ENCODE assay signal across 8 mouse cellular contexts in genomic region chr16:29734738-29735250, GRCm38 (mm10).
A peak's percentile ranks its signal among the peaks of the same experiment; 100 is the strongest.
DNase-seq lines count a peak whose midpoint lies in the region; ATAC-seq and TF ChIP-seq lines count a peak whose summit lies in the region.

No protein-coding gene starts in this region.

- H3K79me2 ChIP-seq in myocyte (ENCODE audit: control insufficient read depth, insufficient read depth) = no peaks in the 10 kb centered on the region

- peak overlapping the region; percentile 41; the same call in 1 of the 2 replicates for H3K9ac ChIP-seq in forebrain, embryonic 14.5 days (ENCODE audit: low read length)
- H3K9ac ChIP-seq in hindbrain, embryonic 14.5 days = no peak overlapping the region
- peak overlapping the region; percentile 3; the same call in 1 of the 2 replicates for H3K9ac ChIP-seq in limb, embryonic 14.5 days (ENCODE audit: low read depth, low read length, severe bottlenecking)

- H3K4me3 ChIP-seq in forebrain, embryonic 14.5 days (ENCODE audit: low read depth, low read length) = no peak overlapping the region
- no peak overlapping the region for H3K4me3 ChIP-seq in hindbrain, embryonic 14.5 days (replicated peaks; ENCODE audit: low read length)
- H3K4me3 ChIP-seq in limb, embryonic 14.5 days (replicated peaks; ENCODE audit: low read length) = no peak overlapping the region
- no peak overlapping the region for H3K4me3 ChIP-seq in myocyte

- TF ChIP-seq POLR2A in limb, embryonic 14.5 days (IDR thresholded peaks at IDR 0.05; ENCODE audit: borderline replicate concordance, extremely low read depth, insufficient read depth, insufficient read length) = no peak
- TF ChIP-seq POLR2A in myocyte (IDR thresholded peaks at IDR 0.05; ENCODE audit: insufficient read length, low read depth) = no peak

- no peak overlapping the region for H3ac ChIP-seq in myocyte (ENCODE audit: control insufficient read depth, insufficient read length)

- H3K9me3 ChIP-seq in forebrain, embryonic 14.5 days (replicated peaks; ENCODE audit: control insufficient read depth, low read length) = no peaks in the 10 kb centered on the region
- H3K9me3 ChIP-seq in hindbrain, embryonic 14.5 days (ENCODE audit: control insufficient read depth, low read length) = no peaks in the 10 kb centered on the region
- H3K9me3 ChIP-seq in limb, embryonic 14.5 days (ENCODE audit: control insufficient read depth, low read length) = no peaks in the 10 kb centered on the region

- H3K4me1 ChIP-seq in forebrain, embryonic 14.5 days (ENCODE audit: control insufficient read depth, insufficient read depth, low read length) = peaks cover 12% of the 10 kb centered on the region
- H3K4me1 ChIP-seq in hindbrain, embryonic 14.5 days (replicated peaks; ENCODE audit: control insufficient read depth, insufficient read depth, low read length) = peaks cover 14% of the 10 kb centered on the region
- peaks cover 36% of the 10 kb centered on the region for H3K4me1 ChIP-seq in limb, embryonic 14.5 days (ENCODE audit: control insufficient read depth, insufficient read depth, low read length)

- peak; percentile 41 to 42 for DNase-seq in right cerebral cortex, postnatal 10 days (ENCODE audit: low spot score in 2 of 2)
- DNase-seq in right cerebral cortex, postnatal 36 days (ENCODE audit: low spot score in 2 of 2) = no peak
- DNase-seq in forebrain, embryonic 14.5 days (ENCODE audit: low spot score) = peak; percentile 86
- peak; percentile 64 for DNase-seq in hindbrain, embryonic 14.5 days (ENCODE audit: low spot score)
- peak; percentile 79 for DNase-seq in limb, embryonic 14.5 days (ENCODE audit: low spot score)
- no peak for DNase-seq in testis, postnatal 10 days (ENCODE audit: low spot score)
- no peak for DNase-seq in T-cell, adult 2 months (ENCODE audit: low spot score)

- WGBS in forebrain, embryonic 14.5 days = 5% methylated on average over 12 of the region's 12 CpGs
- WGBS in hindbrain, embryonic 14.5 days = 3% methylated on average over 12 of the region's 12 CpGs
- WGBS in limb, embryonic 14.5 days = 1% methylated on average over 12 of the region's 12 CpGs

- peak overlapping the region; percentile 31 for H3K4me2 ChIP-seq in forebrain, embryonic 14.5 days (ENCODE audit: low read length)
- H3K4me2 ChIP-seq in hindbrain, embryonic 14.5 days (replicated peaks) = peak overlapping the region; percentile 23
- H3K4me2 ChIP-seq in limb, embryonic 14.5 days (replicated peaks; ENCODE audit: low read depth, low read length, severe bottlenecking) = peak overlapping the region; percentile 39
- peak overlapping the region; percentile 60 for H3K4me2 ChIP-seq in myocyte (ENCODE audit: low read depth)

- peak; percentile 77 for ATAC-seq in forebrain, embryonic 14.5 days
- peak; percentile 73 for ATAC-seq in hindbrain, embryonic 14.5 days (ENCODE audit: low FRiP score)
- peak; percentile 79 for ATAC-seq in limb, embryonic 14.5 days (ENCODE audit: low FRiP score, low read depth)

- H3K27me3 ChIP-seq in forebrain, embryonic 14.5 days (replicated peaks; ENCODE audit: control insufficient read depth, insufficient read depth, low read length) = peaks cover 13% of the 10 kb centered on the region
- H3K27me3 ChIP-seq in hindbrain, embryonic 14.5 days (ENCODE audit: control insufficient read depth, insufficient read depth, low read length) = peaks cover 74% of the 10 kb centered on the region
- H3K27me3 ChIP-seq in limb, embryonic 14.5 days (ENCODE audit: control insufficient read depth, insufficient read depth, low read length) = peaks cover 4% of the 10 kb centered on the region; the same call in 1 of the 2 replicates
- no peaks in the 10 kb centered on the region for H3K27me3 ChIP-seq in myocyte (ENCODE audit: control insufficient read depth, insufficient read depth, insufficient read length)

- no peaks in the 10 kb centered on the region for H3K36me3 ChIP-seq in forebrain, embryonic 14.5 days (ENCODE audit: control insufficient read depth, insufficient read depth, low read length)
- H3K36me3 ChIP-seq in hindbrain, embryonic 14.5 days (replicated peaks; ENCODE audit: control insufficient read depth, insufficient read depth) = no peaks in the 10 kb centered on the region
- H3K36me3 ChIP-seq in limb, embryonic 14.5 days (ENCODE audit: control insufficient read depth, insufficient read depth, low read length) = no peaks in the 10 kb centered on the region
- no peaks in the 10 kb centered on the region for H3K36me3 ChIP-seq in myocyte (ENCODE audit: control insufficient read depth, insufficient read depth)

- H3K27ac ChIP-seq in forebrain, embryonic 14.5 days (ENCODE audit: low read depth, low read length) = no peak overlapping the region
- H3K27ac ChIP-seq in hindbrain, embryonic 14.5 days = no peak overlapping the region
- H3K27ac ChIP-seq in limb, embryonic 14.5 days (replicated peaks; ENCODE audit: low read depth, low read length) = peak overlapping the region; percentile 59; the same call in 1 of the 2 replicates

TF ChIP-seq in myocyte, 11 proteins besides CTCF, POLR2A, EP300 and RAD21:
- peak in 1 of 3 experiments; percentile 12 for TF ChIP-seq MYOD1 (IDR thresholded peaks at IDR 0.05; ENCODE audit: control insufficient read depth in 1 of 3, insufficient read length in 2 of 3, low read depth in 2 of 3)
- no peak for TF ChIP-seq REST (IDR thresholded peaks at IDR 0.05; ENCODE audit: insufficient read depth, insufficient read length)
- no peak for TF ChIP-seq MYOG (IDR thresholded peaks at IDR 0.05; ENCODE audit: control insufficient read depth in 1 of 3, insufficient read depth in 1 of 3, insufficient read length in 2 of 3, low read depth in 2 of 3)
- peak; percentile 24; the same call in 1 of the 2 replicates for TF ChIP-seq CEBPB (IDR thresholded peaks at IDR 0.05; ENCODE audit: insufficient read depth, poor library complexity, severe bottlenecking)

Comparison
In these comparisons a context has a peak if more than half of its experiments do, and no peak if none do; other contexts are left out.
1. DNase-seq: peak in right cerebral cortex, postnatal 10 days (2 of 2), forebrain, embryonic 14.5 days (single experiment), hindbrain, embryonic 14.5 days (single experiment) and limb, embryonic 14.5 days (single experiment); none in right cerebral cortex, postnatal 36 days (0 of 2), testis, postnatal 10 days (single experiment) and T-cell, adult 2 months (single experiment).
2. Peak in every context shown above with its lines, with median percentiles within 50 percentile points of each other: ATAC-seq and H3K4me2 ChIP-seq.